Mouse (Mus musculus): Measurements from ENCODE around the gene Sin3b. TPM values are rescaled to one million over a fixed set of nuclear protein-coding genes. Genes with fewer than 3 reads are reported as not detected.
"Not testable (repeated sequence)": the region's sequence is repeated elsewhere in the genome, so short reads cannot be mapped to it uniquely, and the experiment has no call there.

Sin3b gene
- total and polyA plus RNA-seq, 3 experiments = 75.2 to 91.6 (median 79.4) TPM

DNA sequence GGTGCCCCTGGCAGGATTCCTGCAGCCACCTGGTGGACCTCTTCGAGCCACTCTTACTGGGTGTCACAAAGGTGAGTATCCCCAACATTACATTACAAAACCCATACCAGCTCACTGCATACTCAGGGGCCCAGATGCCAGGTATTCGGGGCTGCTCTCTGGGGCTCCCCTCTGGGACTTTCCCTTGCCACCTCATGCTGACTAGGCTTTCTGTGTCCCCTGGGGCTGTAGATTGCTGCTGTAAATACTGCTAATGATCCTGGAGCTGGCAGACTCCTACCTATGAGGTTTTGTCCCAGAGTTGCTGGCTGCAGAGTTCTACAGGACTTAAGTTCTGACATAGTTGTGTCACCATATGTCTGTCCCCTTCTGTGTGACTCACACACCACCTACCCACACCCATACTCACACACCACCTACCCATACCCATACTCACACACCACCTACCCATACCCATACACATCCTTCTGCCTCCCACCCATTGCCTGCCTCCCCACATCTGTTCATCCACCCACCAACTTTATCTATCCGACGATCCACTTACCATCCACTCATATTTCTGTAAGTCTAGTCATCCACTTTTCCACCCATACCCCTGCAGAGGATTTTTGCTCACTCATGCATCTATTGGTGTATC lies 40.9 kb upstream of the Sin3b start:
- no peak for TF ChIP-seq CTCF (IDR thresholded peaks at IDR 0.05)
- no peak for TF ChIP-seq POLR2A (IDR thresholded peaks at IDR 0.05; ENCODE audit: insufficient read depth, low read depth, low read length)
- TF ChIP-seq EP300 (IDR thresholded peaks at IDR 0.05; ENCODE audit: insufficient read depth, low read depth, low read length) = no peak
- no peak overlapping the region for H3K9ac ChIP-seq (ENCODE audit: low read depth, low read length)
- H3K4me3 ChIP-seq = no peak overlapping the region
- intact Hi-C loops (cut with DNase I) = loop anchor here (5.0 kb wide), 2 partner anchors 65 to 125 kb away; no protein-coding TSS in a partner anchor
- H3K79me2 ChIP-seq (replicated peaks; ENCODE audit: control insufficient read depth, insufficient read depth, low read length) = no peaks in the 10 kb centered on the region
- no peak for DNase-seq
- WGBS = 89% methylated on average over 4 of the region's 4 CpGs
- no peaks in the 10 kb centered on the region for H3K27me3 ChIP-seq (ENCODE audit: control insufficient read depth, insufficient read depth, low read length)
- H3K4me1 ChIP-seq (ENCODE audit: control insufficient read depth, insufficient read depth, low read length) = no peaks in the 10 kb centered on the region
- no peaks in the 10 kb centered on the region for H3K36me3 ChIP-seq (ENCODE audit: control insufficient read depth, insufficient read depth, low read length)
- no peak overlapping the region for H3K27ac ChIP-seq

DNA sequence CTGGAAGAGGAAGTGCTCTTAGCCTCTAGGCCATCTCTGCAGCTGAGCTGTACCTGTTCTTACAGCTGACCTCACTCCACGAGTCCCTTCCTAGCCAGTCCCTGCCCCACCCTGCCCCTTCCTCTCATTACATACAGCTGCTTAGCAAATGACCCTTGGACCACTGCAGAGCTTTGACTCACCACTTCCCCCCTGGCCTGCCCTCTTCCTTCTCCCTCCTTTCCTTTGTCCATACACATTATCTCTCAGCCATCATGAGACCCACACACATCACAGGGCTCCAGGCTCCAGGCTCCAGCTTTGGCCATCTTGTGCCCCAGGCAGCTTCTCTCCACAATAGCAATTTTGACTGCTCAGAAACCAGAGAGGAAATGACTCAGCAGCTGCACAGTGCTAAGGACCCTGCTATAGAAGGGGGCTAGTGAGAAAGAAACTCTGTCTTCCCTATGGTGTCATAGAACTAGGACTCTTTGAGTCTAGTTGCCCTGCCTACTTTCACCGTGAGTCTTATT lies 40.0 kb upstream of the Sin3b start:
- TF ChIP-seq CTCF (IDR thresholded peaks at IDR 0.05) (no peak), EP300 (IDR thresholded peaks at IDR 0.05; ENCODE audit: insufficient read depth, low read depth, low read length) (no peak), POLR2A (IDR thresholded peaks at IDR 0.05; ENCODE audit: insufficient read depth, low read depth, low read length) (no peak)
- H3K4me3 ChIP-seq = no peak overlapping the region
- intact Hi-C loops (cut with DNase I) = loop anchor here (5.0 kb wide), 2 partner anchors 64 to 124 kb away; no protein-coding TSS in a partner anchor
- no peaks in the 10 kb centered on the region for H3K79me2 ChIP-seq (replicated peaks; ENCODE audit: control insufficient read depth, insufficient read depth, low read length)
- WGBS = 45% methylated on average over 2 of the region's 2 CpGs
- no peaks in the 10 kb centered on the region for H3K4me1 ChIP-seq (ENCODE audit: control insufficient read depth, insufficient read depth, low read length)
- no peaks in the 10 kb centered on the region for H3K36me3 ChIP-seq (ENCODE audit: control insufficient read depth, insufficient read depth, low read length)
- H3K9ac ChIP-seq (ENCODE audit: low read depth, low read length) = no peak overlapping the region
- no peaks in the 10 kb centered on the region for H3K27me3 ChIP-seq (ENCODE audit: control insufficient read depth, insufficient read depth, low read length)
- DNase-seq = no peak
- no peak overlapping the region for H3K27ac ChIP-seq

- not testable (repeated sequence) for DNase-seq; H3K79me2 ChIP-seq (replicated peaks; ENCODE audit: control insufficient read depth, insufficient read depth, low read length); H3K9ac ChIP-seq (ENCODE audit: low read depth, low read length); H3K27me3 ChIP-seq (ENCODE audit: control insufficient read depth, insufficient read depth, low read length); H3K4me3 ChIP-seq; H3K27ac ChIP-seq; H3K36me3 ChIP-seq (ENCODE audit: control insufficient read depth, insufficient read depth, low read length); H3K4me1 ChIP-seq (ENCODE audit: control insufficient read depth, insufficient read depth, low read length)
- WGBS = 86% methylated on average over 5 of the region's 5 CpGs
- intact Hi-C loops (cut with DNase I) = loop anchor here (5.0 kb wide), 2 partner anchors 64 to 124 kb away; no protein-coding TSS in a partner anchor
Measured at GRCm38 (mm10) chr8:72683572-72684099, 39.4 kb upstream of the Sin3b start.

DNA sequence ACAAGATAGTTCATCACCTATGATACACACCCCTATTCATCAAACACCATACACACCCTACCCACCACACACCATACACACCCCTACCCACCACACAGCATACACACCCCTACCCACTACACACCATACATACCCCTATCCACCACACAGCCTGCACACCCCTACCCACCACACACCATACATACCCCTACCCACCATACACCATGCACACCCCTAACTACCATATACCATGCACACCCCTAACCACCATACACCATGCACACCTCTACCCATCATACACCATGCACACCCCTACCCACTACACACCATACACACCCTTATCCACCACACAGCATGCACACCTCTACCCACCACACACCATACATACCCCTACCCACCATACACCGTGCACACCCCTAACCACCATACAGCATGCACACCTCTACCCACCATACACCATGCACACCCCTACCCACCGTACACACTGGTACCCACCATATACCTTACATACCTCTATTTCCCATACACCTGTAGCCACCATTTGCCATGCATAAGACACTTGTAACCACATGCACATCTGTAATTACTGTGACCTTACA lies 24.6 kb upstream of the Sin3b start:
- no peaks in the 10 kb centered on the region for H3K36me3 ChIP-seq (ENCODE audit: control insufficient read depth, insufficient read depth, low read length)
- 93% methylated on average over 2 of the region's 2 CpGs for WGBS

DNA sequence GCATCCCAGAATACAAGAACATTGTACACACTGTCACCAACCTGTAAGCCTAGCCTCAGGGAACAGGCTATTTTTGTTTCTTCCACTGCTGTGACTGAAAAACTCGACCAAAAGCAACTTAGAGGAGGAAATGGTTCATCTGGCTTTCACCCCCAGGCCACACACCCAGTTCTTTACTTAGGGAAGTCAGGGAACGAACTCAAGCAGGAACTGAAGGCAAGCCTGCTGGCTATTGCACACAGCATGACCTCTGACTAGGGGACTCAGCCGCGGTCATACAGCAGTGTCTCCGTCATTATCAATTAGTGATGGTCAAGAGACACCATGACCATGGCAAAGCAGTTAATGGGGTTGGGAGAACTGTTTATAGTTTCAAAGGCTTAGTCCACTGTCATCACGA lies 10.5 kb upstream of the Sin3b start:
- 50% methylated on average over 6 of the region's 6 CpGs for WGBS
- TF ChIP-seq POLR2A (IDR thresholded peaks at IDR 0.05; ENCODE audit: insufficient read depth, low read depth, low read length) (no peak), EP300 (IDR thresholded peaks at IDR 0.05; ENCODE audit: insufficient read depth, low read depth, low read length) (no peak), CTCF (IDR thresholded peaks at IDR 0.05) (no peak)
- Histone ChIP-seq H3K4me1 (ENCODE audit: control insufficient read depth, insufficient read depth, low read length) (no peaks in the 10 kb centered on the region), H3K36me3 (ENCODE audit: control insufficient read depth, insufficient read depth, low read length) (no peaks in the 10 kb centered on the region), H3K27me3 (ENCODE audit: control insufficient read depth, insufficient read depth, low read length) (no peaks in the 10 kb centered on the region), H3K79me2 (replicated peaks; ENCODE audit: control insufficient read depth, insufficient read depth, low read length) (no peaks in the 10 kb centered on the region), H3K9ac (ENCODE audit: low read depth, low read length) (no peak overlapping the region), H3K27ac (no peak overlapping the region), H3K4me3 (no peak overlapping the region)
- DNase-seq = no peak
- intact Hi-C loops (cut with DNase I) = no loop called here

More for the DNA sequence above, 24.6 kb upstream of the Sin3b start:
- Histone ChIP-seq H3K4me3 (no peak overlapping the region), H3K27me3 (ENCODE audit: control insufficient read depth, insufficient read depth, low read length) (no peaks in the 10 kb centered on the region), H3K27ac (no peak overlapping the region), H3K4me1 (ENCODE audit: control insufficient read depth, insufficient read depth, low read length) (no peaks in the 10 kb centered on the region), H3K79me2 (replicated peaks; ENCODE audit: control insufficient read depth, insufficient read depth, low read length) (no peaks in the 10 kb centered on the region), H3K9ac (ENCODE audit: low read depth, low read length) (no peak overlapping the region)
- no peak for DNase-seq
- intact Hi-C loops (cut with DNase I) = no loop called here
- TF ChIP-seq CTCF (IDR thresholded peaks at IDR 0.05) = no peak
- TF ChIP-seq EP300 (IDR thresholded peaks at IDR 0.05; ENCODE audit: insufficient read depth, low read depth, low read length) = no peak
- no peak for TF ChIP-seq POLR2A (IDR thresholded peaks at IDR 0.05; ENCODE audit: insufficient read depth, low read depth, low read length)

GRCm38 (mm10) chr8:72716594-72716993 lies 6.5 kb upstream of the Sin3b start:
- Histone ChIP-seq H3K36me3 (ENCODE audit: control insufficient read depth, insufficient read depth, low read length) (no peaks in the 10 kb centered on the region), H3K79me2 (replicated peaks; ENCODE audit: control insufficient read depth, insufficient read depth, low read length) (no peaks in the 10 kb centered on the region), H3K4me3 (no peak overlapping the region), H3K27ac (no peak overlapping the region), H3K27me3 (ENCODE audit: control insufficient read depth, insufficient read depth, low read length) (no peaks in the 10 kb centered on the region), H3K9ac (ENCODE audit: low read depth, low read length) (no peak overlapping the region), H3K4me1 (ENCODE audit: control insufficient read depth, insufficient read depth, low read length) (no peaks in the 10 kb centered on the region)
- intact Hi-C loops (cut with DNase I) = no loop called here
- DNase-seq = no peak
- WGBS = 56% methylated on average over 5 of the region's 5 CpGs
- TF ChIP-seq POLR2A (IDR thresholded peaks at IDR 0.05; ENCODE audit: insufficient read depth, low read depth, low read length) = no peak
- TF ChIP-seq EP300 (IDR thresholded peaks at IDR 0.05; ENCODE audit: insufficient read depth, low read depth, low read length) = no peak
- TF ChIP-seq CTCF (IDR thresholded peaks at IDR 0.05) = no peak
